Mouse (Mus musculus): ENCODE results near the gene Rflna. TPM values are rescaled to one million over a fixed set of nuclear protein-coding genes. Genes with fewer than 3 reads are reported as not detected.

The Rflna gene
- total RNA-seq (2021), result 3.7 and 5.3 TPM in 2 replicates
- long read RNA-seq, experiment 1, transcript Rflna-203 (3 exons, 1,649 nt), result major isoform, 9 of 11 reads
- long read RNA-seq, experiment 1, partial matches to known transcripts, result 0 of 11 reads
- long read RNA-seq, experiment 1, other reads (novel, unspliced or antisense), result 2 of 11 reads
- long read RNA-seq, experiment 2, partial matches to known transcripts, result 0 of 3 reads
- long read RNA-seq, experiment 2, other reads (novel, unspliced or antisense), result 0 of 3 reads

DNA sequence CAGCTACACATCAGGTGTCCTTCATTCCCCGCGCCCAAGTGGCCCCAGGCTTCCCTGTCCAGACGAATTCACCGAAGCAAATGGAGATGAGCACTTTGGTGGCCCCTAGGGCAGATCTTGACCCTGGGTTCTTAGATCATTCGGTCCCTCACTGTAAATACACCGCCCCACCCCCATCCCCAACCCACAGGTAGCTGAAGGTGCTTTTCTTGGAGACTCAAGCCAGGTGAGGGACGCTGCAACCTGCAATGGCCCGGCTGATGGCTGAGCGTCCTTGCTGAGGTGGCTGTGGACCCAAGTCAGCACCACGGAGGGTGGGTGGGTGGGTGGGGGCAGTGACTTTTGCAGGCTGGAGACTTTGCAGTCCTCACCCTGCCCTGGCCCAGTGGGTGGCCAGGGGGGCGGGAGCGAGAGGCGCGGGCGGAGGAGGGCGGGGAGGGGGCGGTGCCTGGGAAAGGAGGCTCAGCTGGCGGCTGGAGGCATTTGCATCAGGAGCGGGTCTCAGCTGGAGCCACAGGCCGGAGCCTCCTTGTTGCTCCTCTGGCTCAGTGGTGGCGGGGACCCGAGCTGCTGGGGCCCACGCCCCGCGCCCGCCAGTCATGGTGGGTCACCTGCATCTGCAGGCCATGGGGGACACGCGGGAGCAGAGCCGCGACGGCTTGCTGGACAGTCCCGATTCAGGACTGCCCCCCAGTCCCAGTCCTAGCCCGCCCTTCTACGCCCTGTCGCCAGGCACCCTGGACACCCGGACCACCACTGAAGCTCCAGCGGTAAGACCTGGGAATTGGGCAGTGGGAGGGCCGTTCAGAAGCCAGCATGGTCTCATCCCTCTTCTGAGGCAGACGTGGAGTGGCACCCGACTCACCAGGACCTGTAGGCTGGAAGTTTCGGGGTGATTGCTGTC is at the start of gene Rflna:
Gene Rflna (plus strand): TSS at position 253 of the 904 bp plus-strand sequence.
- peak; percentile 77 for DNase-seq

GRCm38 (mm10) chr5:124954404-124955305 is 48.4 kb upstream of the Rflna start:
- DNase-seq, result peak; percentile 27

GRCm38 (mm10) chr5:124957491-124957890 is 45.5 kb upstream of the Rflna start:
- peak; percentile 82 for DNase-seq

DNA sequence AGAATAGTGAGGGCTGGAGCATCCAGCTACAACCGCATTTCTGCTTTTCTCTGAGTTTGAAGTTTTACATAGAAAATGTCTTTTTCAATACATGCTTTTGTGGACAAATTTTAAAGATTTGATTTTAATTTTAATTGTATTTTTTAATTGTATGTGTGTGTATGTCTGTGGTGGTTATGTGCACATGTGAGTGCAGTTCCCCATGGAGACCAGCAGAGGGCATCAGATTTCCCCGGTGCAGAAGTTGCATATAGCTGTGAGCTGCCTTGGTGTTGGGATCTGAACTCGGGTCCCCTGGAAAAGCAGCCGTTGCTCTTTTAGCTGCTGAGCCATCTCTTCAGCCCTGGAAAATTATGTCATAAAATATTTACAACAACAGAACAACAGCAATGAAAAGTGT is 43.9 kb upstream of the Rflna start:
- no peak for DNase-seq

- DNase-seq, result peak; percentile 81
Measured at GRCm38 (mm10) chr5:124960131-124960901, 42.7 kb upstream of the Rflna start.

GRCm38 (mm10) chr5:124961433-124961832 is 41.6 kb upstream of the Rflna start:
- no peak for DNase-seq

DNA sequence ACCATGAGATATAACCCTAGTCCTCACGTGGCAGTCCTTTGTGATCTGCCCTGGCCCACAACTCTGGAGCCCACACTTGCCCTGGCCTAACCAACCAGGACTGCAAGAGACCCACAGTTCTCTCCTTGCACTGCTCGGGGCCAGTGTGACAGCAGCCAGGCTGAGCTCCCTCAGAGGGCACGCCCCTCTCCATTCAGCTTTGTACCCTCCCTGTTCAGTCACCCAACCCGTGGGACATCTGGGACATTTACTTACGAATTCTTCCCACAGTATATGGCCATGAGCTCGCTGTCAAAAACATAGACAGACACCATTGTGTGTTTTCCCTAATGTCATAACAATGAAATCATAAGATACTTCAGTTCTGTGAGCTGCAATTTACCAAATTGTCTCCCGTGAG is 40.3 kb upstream of the Rflna start:
- no peak for DNase-seq

GRCm38 (mm10) chr5:124963806-124964672 is 39.0 kb upstream of the Rflna start:
- DNase-seq, result peak; percentile 63

DNA sequence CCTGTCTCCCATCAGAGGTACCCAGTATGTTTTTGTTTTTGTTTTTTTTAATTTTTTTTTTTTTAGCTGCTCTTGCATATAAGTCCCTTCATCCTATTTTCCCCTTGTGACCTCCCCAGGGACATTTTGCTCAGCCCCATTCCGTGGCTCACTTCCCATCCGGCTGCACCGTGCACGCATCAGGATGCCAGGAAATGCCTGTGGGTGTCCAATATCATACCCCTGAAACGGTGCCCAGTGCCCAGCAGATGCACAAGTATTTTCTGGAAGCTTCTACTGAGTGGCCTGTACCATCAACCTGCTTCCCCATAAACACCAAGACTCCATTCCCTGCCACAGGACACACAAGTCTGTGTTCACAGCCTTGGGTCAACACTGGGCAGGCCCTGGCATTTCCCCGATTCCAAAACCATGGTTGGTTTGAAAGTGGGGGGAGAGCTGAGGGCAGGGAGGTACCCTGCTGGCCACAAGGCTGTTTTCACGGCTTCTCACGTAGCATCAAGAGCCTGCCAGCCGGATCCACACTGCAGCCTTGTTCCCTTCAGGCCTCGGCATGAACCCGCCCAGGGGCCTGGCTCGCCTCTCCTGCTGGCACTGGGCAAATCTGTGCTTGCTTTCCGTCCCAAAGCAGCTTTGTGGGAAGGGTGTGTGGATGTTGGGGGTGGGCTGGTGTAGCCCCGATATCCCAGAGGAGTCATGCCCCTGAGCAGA is 36.2 kb upstream of the Rflna start:
- peak; percentile 32 for DNase-seq

- DNase-seq, result peak; percentile 76
Measured at GRCm38 (mm10) chr5:124969790-124970189, 33.2 kb upstream of the Rflna start.

GRCm38 (mm10) chr5:124986222-124986621 is 16.8 kb upstream of the Rflna start:
- DNase-seq, result no peak

GRCm38 (mm10) chr5:124986656-124987055 is 16.4 kb upstream of the Rflna start:
- no peak for DNase-seq

DNA sequence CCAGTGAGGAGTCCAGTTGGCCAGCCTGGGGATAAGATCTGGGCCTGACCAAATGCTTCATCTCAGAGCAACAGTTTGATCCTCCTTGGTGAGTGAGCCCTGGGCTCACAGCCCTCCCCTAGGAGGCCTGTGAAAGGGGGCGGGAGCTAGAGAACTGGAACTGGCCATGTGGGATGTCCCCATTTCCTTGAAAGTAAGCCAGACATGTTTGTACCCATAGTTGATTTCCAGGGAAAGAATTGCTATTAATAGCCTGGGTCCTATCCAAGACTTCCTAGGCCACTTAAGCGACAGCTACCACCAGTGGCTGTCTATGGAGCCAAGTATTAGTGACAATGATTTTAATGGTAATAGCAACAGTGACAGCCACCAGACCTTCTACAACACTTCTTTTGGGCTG is 13.3 kb upstream of the Rflna start:
- DNase-seq, result no peak

DNA sequence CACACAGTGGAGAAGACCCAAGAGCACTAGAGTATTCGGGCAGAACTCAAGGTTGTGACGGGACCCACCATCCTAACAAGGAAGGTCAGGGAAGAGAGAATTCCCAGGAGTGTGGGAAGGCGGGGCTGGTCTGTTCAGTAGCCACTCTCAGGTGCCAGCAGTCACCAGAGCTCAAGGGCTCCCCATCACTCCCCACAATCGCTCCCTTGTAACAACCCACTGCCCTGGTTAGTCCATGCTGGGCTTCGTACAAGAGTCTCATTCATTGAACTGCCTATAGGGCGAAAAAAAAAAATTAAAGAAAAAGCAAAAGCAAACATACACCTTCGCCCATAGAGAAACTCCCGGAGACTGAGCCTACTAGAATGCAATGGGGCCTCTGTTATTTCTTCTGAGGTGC is 10.7 kb upstream of the Rflna start:
- no peak for DNase-seq

DNA sequence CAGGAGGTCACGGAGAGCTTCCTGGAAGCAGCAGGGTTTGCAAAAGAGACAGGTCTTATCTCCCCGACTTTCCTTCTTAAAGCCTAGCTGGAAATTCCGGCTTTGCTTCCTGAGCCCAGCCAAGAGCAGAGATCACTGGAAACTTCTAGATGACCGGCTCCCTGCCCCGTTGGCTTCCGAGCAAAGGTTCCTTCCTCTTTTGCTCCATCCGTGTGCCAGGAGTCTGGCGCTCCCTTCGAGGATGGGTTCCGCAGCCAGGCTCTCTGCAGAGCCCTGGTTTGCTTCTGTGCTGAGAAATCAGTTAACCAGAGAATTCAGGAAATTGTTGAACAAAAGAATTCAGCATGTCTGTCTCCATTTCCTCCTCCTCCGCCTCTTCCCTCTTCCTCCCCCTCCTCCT is 10.1 kb upstream of the Rflna start:
- peak; percentile 52 for DNase-seq

- peak; percentile 47 for DNase-seq
Measured at GRCm38 (mm10) chr5:124996816-124997215, 6.2 kb upstream of the Rflna start.

GRCm38 (mm10) chr5:124997913-124998312 is 5.1 kb upstream of the Rflna start:
- no peak for DNase-seq

- no peak for DNase-seq
Measured at GRCm38 (mm10) chr5:125000756-125001250, 2.2 kb upstream of the Rflna start.

GRCm38 (mm10) chr5:125003873-125004255 is 843 bp downstream of the Rflna start:
- DNase-seq, result no peak
